Mouse (Mus musculus) left cerebral cortex, postnatal 25 days (tissue): ENCODE measurements at regions not wholly inside any gene's neighbourhood (a gene's known extent, or its start where the extent isn't known, plus 50 kb on each side); places are given as distances from the start of the nearest gene placed in this dataset.
A peak's percentile ranks its signal among the peaks of the same experiment; 100 is the strongest.

Experiments
- DNase-seq, 2 experiments: peaks; one replicate each; pipeline ENCODE4 v3.0.0; 2022; ENCODE audit warnings: low spot score in 2 of 2, mixed read lengths in 1 of 2
- intact Hi-C: fragments of 180-260 bp; cut with DNase I; formaldehyde crosslinking; loops from one replicate; pipeline ENCODE4 v1.15.1; 2025

GRCm38 (mm10) chr4:22047730-22048455 is 116.8 kb downstream of the Faxc start:
- intact Hi-C loops: loop anchor here (10.0 kb wide), 1 partner anchor 397 kb away; no protein-coding TSS in a partner anchor
- peak in 1 of 2 experiments; percentile 58 for DNase-seq

GRCm38 (mm10) chr4:22066785-22067433 is 135.8 kb downstream of the Faxc start:
- DNase-seq: peak; percentile 31 to 38
- intact Hi-C loops: no loop called here

- DNase-seq: no peak
- intact Hi-C loops: no loop called here
Measured at GRCm38 (mm10) chr4:22067678-22068299, 136.7 kb downstream of the Faxc start.

- intact Hi-C loops: no loop called here
- DNase-seq: no peak
Measured at GRCm38 (mm10) chr4:22088209-22088787, 157.2 kb downstream of the Faxc start.

- peak in 1 of 2 experiments; percentile 57 for DNase-seq
- intact Hi-C loops: no loop called here
Measured at GRCm38 (mm10) chr4:22089637-22090041, 158.5 kb downstream of the Faxc start.

GRCm38 (mm10) chr4:22090536-22090935 is 159.4 kb downstream of the Faxc start:
- DNase-seq: peak; percentile 20 to 78
- intact Hi-C loops: no loop called here

- intact Hi-C loops: no loop called here
- no peak for DNase-seq
Measured at GRCm38 (mm10) chr4:22092551-22092950, 161.4 kb downstream of the Faxc start.

- intact Hi-C loops: no loop called here
- DNase-seq: peak in 1 of 2 experiments; percentile 9
Measured at GRCm38 (mm10) chr4:22095257-22096031, 164.3 kb downstream of the Faxc start.

- intact Hi-C loops: no loop called here
- DNase-seq: no peak
Measured at GRCm38 (mm10) chr4:22098605-22099004, 167.5 kb downstream of the Faxc start.

- DNase-seq: no peak
- intact Hi-C loops: no loop called here
Measured at GRCm38 (mm10) chr4:22102478-22102877, 171.3 kb downstream of the Faxc start.

- no peak for DNase-seq
- intact Hi-C loops: no loop called here
Measured at GRCm38 (mm10) chr4:22103001-22103587, 172.0 kb downstream of the Faxc start.

GRCm38 (mm10) chr4:22106883-22107282 is 175.8 kb downstream of the Faxc start:
- intact Hi-C loops: no loop called here
- DNase-seq: peak in 1 of 2 experiments; percentile 34

GRCm38 (mm10) chr4:22109410-22109809 is 178.3 kb downstream of the Faxc start:
- no peak for DNase-seq
- intact Hi-C loops: no loop called here

GRCm38 (mm10) chr4:22110400-22110799 is 179.3 kb downstream of the Faxc start:
- no peak for DNase-seq
- intact Hi-C loops: no loop called here

- intact Hi-C loops: no loop called here
- no peak for DNase-seq
Measured at GRCm38 (mm10) chr4:22112209-22112608, 181.1 kb downstream of the Faxc start.

GRCm38 (mm10) chr4:22114451-22114850 is 183.3 kb downstream of the Faxc start:
- intact Hi-C loops: no loop called here
- no peak for DNase-seq

- no peak for DNase-seq
- intact Hi-C loops: no loop called here
Measured at GRCm38 (mm10) chr4:22119877-22120276, 188.7 kb downstream of the Faxc start.

- intact Hi-C loops: no loop called here
Measured at GRCm38 (mm10) chr4:22120953-22121352, 189.8 kb downstream of the Faxc start.

GRCm38 (mm10) chr4:22121397-22121796 is 190.3 kb downstream of the Faxc start:
- no peak for DNase-seq
- intact Hi-C loops: no loop called here

More at GRCm38 (mm10) chr4:22120953-22121352, 189.8 kb downstream of the Faxc start:
- DNase-seq: no peak
